Mouse (Mus musculus) liver, adult 2 months (tissue): ENCODE results near the gene Mrpl58. TPM values are rescaled to one million over a fixed set of nuclear protein-coding genes. Genes with fewer than 3 reads are reported as not detected.

ENCODE experiments used
- DNase-seq: peaks from one replicate; pipeline ENCODE4 v3.0.0-alpha.2; 2011; ENCODE audit warnings: low read depth, low spot score; ENCODE audit errors: extremely low read depth
- H3K27ac ChIP-seq: fragments of 200-500 bp; replicated peaks from 2 replicates; pipeline ENCODE4 v1.5.1; 2012; ENCODE audit warnings: low read depth, mild to moderate bottlenecking, control low read depth, inconsistent platforms, low read length; ENCODE audit not compliant: insufficient read depth
- H3K27me3 ChIP-seq: fragments of 200-500 bp; 2 replicates; pipeline ENCODE4 v1.6.1; 2012; ENCODE audit warnings: mild to moderate bottlenecking, moderate library complexity, low read length, inconsistent platforms; ENCODE audit not compliant: control insufficient read depth, insufficient read depth
- H3K36me3 ChIP-seq: fragments of 200-500 bp; 2 replicates; pipeline ENCODE4 v1.6.1; 2012; ENCODE audit warnings: low read length, inconsistent platforms; ENCODE audit not compliant: control insufficient read depth, insufficient read depth
- H3K4me1 ChIP-seq: fragments of 200-500 bp; 2 replicates; pipeline ENCODE4 v1.6.1; 2011; ENCODE audit warnings: low read length; ENCODE audit not compliant: control insufficient read depth, insufficient read depth
- H3K4me3 ChIP-seq: fragments of 200-500 bp; 2 replicates; pipeline ENCODE4 v1.5.1; 2011; ENCODE audit warnings: low read depth, mild to moderate bottlenecking, control low read depth, low read length, moderate library complexity; ENCODE audit not compliant: insufficient read depth
- H3K79me2 ChIP-seq: fragments of 200-500 bp; 2 replicates; pipeline ENCODE4 v1.6.1; 2012; ENCODE audit warnings: inconsistent platforms, mild to moderate bottlenecking, low read length, moderate library complexity; ENCODE audit not compliant: control insufficient read depth, insufficient read depth
- H3K9ac ChIP-seq: fragments of 200-500 bp; 2 replicates; pipeline ENCODE4 v1.6.1; 2012; ENCODE audit warnings: low read depth, mild to moderate bottlenecking, control low read depth, inconsistent platforms, low read length
- CTCF ChIP-seq: fragments of 200-500 bp; IDR thresholded peaks from 2 replicates; pipeline ENCODE4 v1.5.1; 2011; ENCODE audit warnings: low read depth, low read length, control low read depth
- POLR2A ChIP-seq: fragments of 200-500 bp; IDR thresholded peaks from 2 replicates; pipeline ENCODE4 v1.6.1; 2011; ENCODE audit warnings: low read length, control low read depth; ENCODE audit not compliant: insufficient read depth; ENCODE audit errors: extremely low read depth
- WGBS: fragments of 180-500 bp; shearing (Covaris S2); methylation state at CpG from one replicate; pipeline ENCODE4 v1.1.7; 2018; 5-methylcytosine and 5-hydroxymethylcytosine counted together
- polyA plus RNA-seq: library from polyadenylated mRNA; depleted of rRNA; stranded (reverse); fragments of >200 nt; gene quantifications from 2 replicates; pipeline ENCODE4 v1.2.3, GENCODE M21; 2012; rRNA removed
- total RNA-seq: library from RNA; depleted of rRNA; stranded (reverse); fragments of >200 nt; gene quantifications from 2 replicates; pipeline ENCODE4 v1.2.3, GENCODE M21; 2014; rRNA removed

The Mrpl58 gene
- total RNA-seq (54.7 and 67.2 TPM in 2 replicates), polyA plus RNA-seq (67.5 and 70.0 TPM in 2 replicates)

GRCm38 (mm10) chr11:115403338-115404124, at the start of gene Mrpl58:
Gene Mrpl58, plus strand, starts transcription at chr11:115403752.
- peak; percentile 74 for DNase-seq
- Histone ChIP-seq H3K79me2 (no peaks in the 10 kb centered on the region; the same call in 1 of the 2 replicates), H3K4me3 (peak within 1 kb of the TSS; percentile 82), H3K4me1 (peaks cover 2% of the 10 kb centered on the region; the same call in 1 of the 2 replicates), H3K36me3 (no peaks in the 10 kb centered on the region), H3K27ac (peak within 1 kb of the TSS; percentile 76), H3K27me3 (no peaks in the 10 kb centered on the region), H3K9ac (peak within 1 kb of the TSS; percentile 89)
- 3% methylated on average over 50 of the region's 50 CpGs for WGBS
- TF ChIP-seq CTCF (no peak), POLR2A (peak; percentile 56; the same call in 1 of the 2 replicates)

- H3K4me1 ChIP-seq: no peaks in the 10 kb centered on the region
- H3K4me3 ChIP-seq: no peak overlapping the region
- H3K27ac ChIP-seq: no peak overlapping the region
- no peak overlapping the region for H3K9ac ChIP-seq
- TF ChIP-seq POLR2A: no peak
- peak; percentile 99 for TF ChIP-seq CTCF
- peak; percentile 44 for DNase-seq
- H3K27me3 ChIP-seq: no peaks in the 10 kb centered on the region
- WGBS: 7% methylated on average over 8 of the region's 8 CpGs
- H3K79me2 ChIP-seq: no peaks in the 10 kb centered on the region
- H3K36me3 ChIP-seq: no peaks in the 10 kb centered on the region
Observed at GRCm38 (mm10) chr11:115354183-115354582, 49.4 kb upstream of the Mrpl58 start.

DNA sequence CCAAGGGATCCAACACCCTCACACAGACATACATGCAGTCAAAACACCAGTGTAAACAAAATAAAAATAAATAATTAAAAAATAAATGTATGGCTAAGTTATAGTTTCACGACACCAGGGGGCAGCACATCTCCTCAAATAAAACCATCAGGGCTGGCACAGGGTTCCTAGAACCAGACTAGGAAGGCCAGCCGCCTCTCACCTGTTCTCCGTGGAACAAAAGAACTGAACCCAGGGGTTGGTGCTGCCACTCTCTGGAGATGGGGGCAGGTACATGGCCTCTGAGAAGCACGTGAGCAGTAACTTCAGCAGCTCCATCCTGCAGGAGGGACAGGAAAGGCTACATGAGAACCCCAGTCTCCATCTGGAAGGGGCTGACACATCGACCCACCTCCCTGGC, 45.1 kb upstream of the Mrpl58 start:
- Histone ChIP-seq H3K36me3 (no peaks in the 10 kb centered on the region), H3K79me2 (no peaks in the 10 kb centered on the region), H3K4me3 (no peak overlapping the region), H3K27ac (no peak overlapping the region), H3K27me3 (no peaks in the 10 kb centered on the region), H3K4me1 (no peaks in the 10 kb centered on the region), H3K9ac (no peak overlapping the region)
- peak; percentile 57 for DNase-seq
- TF ChIP-seq POLR2A: no peak
- no peak; the same call in 1 of the 2 replicates for TF ChIP-seq CTCF
- 20% methylated on average over 5 of the region's 5 CpGs for WGBS

- WGBS: 74% methylated on average over 3 of the region's 3 CpGs
- H3K4me1 ChIP-seq: no peaks in the 10 kb centered on the region
- H3K4me3 ChIP-seq: no peak overlapping the region
- H3K9ac ChIP-seq: no peak overlapping the region
- no peaks in the 10 kb centered on the region for H3K27me3 ChIP-seq
- H3K79me2 ChIP-seq: no peaks in the 10 kb centered on the region
- no peaks in the 10 kb centered on the region for H3K36me3 ChIP-seq
- DNase-seq: no peak
- TF ChIP-seq CTCF (no peak), POLR2A (no peak)
- H3K27ac ChIP-seq: no peak overlapping the region
Observed at GRCm38 (mm10) chr11:115359293-115359692, 44.3 kb upstream of the Mrpl58 start.

DNA sequence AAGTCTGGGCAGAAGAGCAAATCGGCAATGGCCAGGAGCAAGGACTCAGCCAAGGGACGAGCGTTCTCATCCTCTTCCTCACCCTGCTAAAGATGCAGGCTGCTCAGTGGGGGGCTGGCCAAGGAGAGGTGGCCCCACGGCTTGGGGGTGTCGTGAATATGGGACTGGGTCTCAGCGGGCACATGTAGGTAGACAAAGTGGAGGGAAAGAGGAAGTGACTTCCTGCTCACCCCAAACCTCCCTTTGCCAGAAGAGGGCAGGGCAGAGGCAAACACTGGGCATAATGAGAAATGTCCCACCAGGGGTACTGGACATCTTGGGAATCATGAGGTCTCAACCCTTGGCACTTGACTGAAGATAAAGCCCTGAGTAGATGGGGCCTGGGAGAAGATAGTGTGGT, 43.8 kb upstream of the Mrpl58 start:
- WGBS: 78% methylated on average over 6 of the region's 6 CpGs
- Histone ChIP-seq H3K27me3 (no peaks in the 10 kb centered on the region), H3K4me1 (no peaks in the 10 kb centered on the region), H3K79me2 (no peaks in the 10 kb centered on the region), H3K9ac (no peak overlapping the region), H3K4me3 (no peak overlapping the region), H3K36me3 (no peaks in the 10 kb centered on the region), H3K27ac (no peak overlapping the region)
- no peak for DNase-seq
- no peak for TF ChIP-seq POLR2A
- TF ChIP-seq CTCF: no peak; the same call in 1 of the 2 replicates

DNA sequence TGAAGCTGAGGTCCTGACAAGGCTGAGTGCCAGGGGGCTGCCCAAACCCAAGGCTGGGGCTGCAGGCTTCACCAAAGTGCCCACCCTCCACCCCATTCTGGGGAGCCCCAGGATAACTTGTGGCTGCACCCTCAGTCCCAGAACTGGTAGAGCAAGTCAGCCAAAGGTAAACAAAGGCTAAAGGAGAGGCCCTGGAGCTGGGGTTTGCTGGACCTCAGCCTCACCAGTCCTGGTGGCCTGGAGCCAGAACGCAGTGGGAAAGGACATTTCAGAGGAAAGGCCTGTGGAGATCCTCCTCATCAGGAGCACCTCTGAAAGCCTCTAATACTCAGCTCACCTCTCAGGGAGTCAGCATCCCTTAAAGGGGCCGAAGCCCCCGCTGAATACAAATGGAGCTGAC, 39.4 kb upstream of the Mrpl58 start:
- H3K4me1 ChIP-seq: peaks cover 2% of the 10 kb centered on the region; the same call in 1 of the 2 replicates
- no peak overlapping the region for H3K27ac ChIP-seq
- H3K36me3 ChIP-seq: no peaks in the 10 kb centered on the region
- H3K27me3 ChIP-seq: peaks cover 4% of the 10 kb centered on the region
- TF ChIP-seq POLR2A (no peak), CTCF (no peak)
- H3K9ac ChIP-seq: no peak overlapping the region
- 85% methylated on average over 3 of the region's 3 CpGs for WGBS
- no peaks in the 10 kb centered on the region for H3K79me2 ChIP-seq
- H3K4me3 ChIP-seq: no peak overlapping the region
- DNase-seq: no peak
